Mouse (Mus musculus): ENCODE measurements around the gene Dhtkd1. TPM values are rescaled to one million over a fixed set of nuclear protein-coding genes. Genes with fewer than 3 reads are reported as not detected.
"Not testable (repeated sequence)": the region's sequence is repeated elsewhere in the genome, so short reads cannot be mapped to it uniquely, and the experiment has no call there.

Gene Dhtkd1
- polyA plus RNA-seq, 1 experiment from 2014 or later = 3.5 TPM

GRCm38 (mm10) chr2:5951621-5952211 is 9.1 kb upstream of the Dhtkd1 start:
- no peak for TF ChIP-seq CTCF (IDR thresholded peaks at IDR 0.05; ENCODE audit: low read depth)

GRCm38 (mm10) chr2:5950766-5951595 is 8.4 kb upstream of the Dhtkd1 start, which contains the start of gene Upf2:
Gene Upf2, plus strand, starts transcription at chr2:5951469.
- H3K9ac ChIP-seq = peak within 1 kb of the TSS; percentile 81
- H3K4me2 ChIP-seq = peak within 1 kb of the TSS; percentile 78
- ATAC-seq (ENCODE audit: insufficient read depth) (peak; percentile 95), DNase-seq (peak; percentile 96)
- TF ChIP-seq CTCF (IDR thresholded peaks at IDR 0.05; ENCODE audit: low read depth) = 0 out of 2 replicates have a peak, but pooled peaks have one; percentile 3
- H3K4me3 ChIP-seq (ENCODE audit: low read depth, low read length) = peak within 1 kb of the TSS; percentile 81
- H3K36me3 ChIP-seq (ENCODE audit: insufficient read depth) = no peaks in the 10 kb centered on the region
- peak within 1 kb of the TSS; percentile 81 for H3K27ac ChIP-seq (ENCODE audit: low read depth)
- 1% methylated on average over 51 of the region's 54 CpGs for WGBS
- no peaks in the 10 kb centered on the region for H3K9me3 ChIP-seq (ENCODE audit: low read depth, low read length)
- H3K4me1 ChIP-seq (ENCODE audit: insufficient read depth) = no peaks in the 10 kb centered on the region
- no peaks in the 10 kb centered on the region for H3K27me3 ChIP-seq (ENCODE audit: insufficient read depth, low read length)

More at GRCm38 (mm10) chr2:5951621-5952211, 9.1 kb upstream of the Dhtkd1 start:
- Histone ChIP-seq H3K27ac (ENCODE audit: low read depth) (peak overlapping the region; percentile 81), H3K27me3 (ENCODE audit: insufficient read depth, low read length) (no peaks in the 10 kb centered on the region), H3K4me3 (ENCODE audit: low read depth, low read length) (peak overlapping the region; percentile 81), H3K4me2 (peak overlapping the region; percentile 78), H3K9me3 (ENCODE audit: low read depth, low read length) (no peaks in the 10 kb centered on the region), H3K36me3 (ENCODE audit: insufficient read depth) (no peaks in the 10 kb centered on the region), H3K9ac (peak overlapping the region; percentile 81), H3K4me1 (ENCODE audit: insufficient read depth) (no peaks in the 10 kb centered on the region)
- ATAC-seq (ENCODE audit: insufficient read depth) (no peak; the same call in 1 of the 2 replicates), DNase-seq (peak; percentile 42)
- 1% methylated on average over 44 of the region's 46 CpGs for WGBS

GRCm38 (mm10) chr2:5950305-5950704 is 7.7 kb upstream of the Dhtkd1 start:
- no peaks in the 10 kb centered on the region for H3K27me3 ChIP-seq (ENCODE audit: insufficient read depth, low read length)
- peak overlapping the region; percentile 78 for H3K4me2 ChIP-seq
- H3K9me3 ChIP-seq (ENCODE audit: low read depth, low read length) = no peaks in the 10 kb centered on the region
- H3K27ac ChIP-seq (ENCODE audit: low read depth) = peak overlapping the region; percentile 81
- ATAC-seq (ENCODE audit: insufficient read depth) = no peak
- DNase-seq = peak; percentile 59
- H3K4me1 ChIP-seq (ENCODE audit: insufficient read depth) = no peaks in the 10 kb centered on the region
- no peaks in the 10 kb centered on the region for H3K36me3 ChIP-seq (ENCODE audit: insufficient read depth)
- TF ChIP-seq CTCF (IDR thresholded peaks at IDR 0.05; ENCODE audit: low read depth) = no peak
- H3K4me3 ChIP-seq (ENCODE audit: low read depth, low read length) = peak overlapping the region; percentile 81
- H3K9ac ChIP-seq = peak overlapping the region; percentile 81
- whole genome bisulfite sequencing = 4% methylated on average over 6 of the region's 6 CpGs

- not testable (repeated sequence) for H3K9me3 ChIP-seq (ENCODE audit: low read depth, low read length); ATAC-seq (ENCODE audit: insufficient read depth); H3K4me1 ChIP-seq (ENCODE audit: insufficient read depth); H3K9ac ChIP-seq; DNase-seq; H3K27ac ChIP-seq (ENCODE audit: low read depth); H3K36me3 ChIP-seq (ENCODE audit: insufficient read depth); H3K27me3 ChIP-seq (ENCODE audit: insufficient read depth, low read length)
- Histone ChIP-seq H3K4me3 (ENCODE audit: low read depth, low read length) (peak overlapping the region; percentile 81), H3K4me2 (peak overlapping the region; percentile 78)
- 93% methylated on average over 9 of the region's 9 CpGs for WGBS
Measured at GRCm38 (mm10) chr2:5949821-5950220, 7.2 kb upstream of the Dhtkd1 start.

- WGBS = 84% methylated on average over 2 of the region's 2 CpGs
- no peaks in the 10 kb centered on the region for H3K9me3 ChIP-seq (ENCODE audit: low read depth, low read length)
- no peak overlapping the region for H3K9ac ChIP-seq
- no peak overlapping the region for H3K4me2 ChIP-seq
- no peak overlapping the region for H3K4me3 ChIP-seq (ENCODE audit: low read depth, low read length)
- no peak for TF ChIP-seq CTCF (IDR thresholded peaks at IDR 0.05; ENCODE audit: low read depth)
- no peaks in the 10 kb centered on the region for H3K27me3 ChIP-seq (ENCODE audit: insufficient read depth, low read length)
- no peaks in the 10 kb centered on the region for H3K36me3 ChIP-seq (ENCODE audit: insufficient read depth)
- H3K4me1 ChIP-seq (ENCODE audit: insufficient read depth) = no peaks in the 10 kb centered on the region
- DNase-seq = no peak
- ATAC-seq (ENCODE audit: insufficient read depth) = no peak
- H3K27ac ChIP-seq (ENCODE audit: low read depth) = no peak overlapping the region
Measured at GRCm38 (mm10) chr2:5948964-5949363, 6.4 kb upstream of the Dhtkd1 start.

- Histone ChIP-seq H3K27me3 (ENCODE audit: insufficient read depth, low read length) (no peaks in the 10 kb centered on the region), H3K4me2 (no peak overlapping the region), H3K9me3 (ENCODE audit: low read depth, low read length) (no peaks in the 10 kb centered on the region), H3K9ac (no peak overlapping the region), H3K27ac (ENCODE audit: low read depth) (no peak overlapping the region), H3K4me3 (ENCODE audit: low read depth, low read length) (no peak overlapping the region), H3K4me1 (ENCODE audit: insufficient read depth) (no peaks in the 10 kb centered on the region), H3K36me3 (ENCODE audit: insufficient read depth) (no peaks in the 10 kb centered on the region)
- DNase-seq = no peak
- ATAC-seq (ENCODE audit: insufficient read depth) = no peak
- WGBS = 85% methylated on average over 3 of the region's 3 CpGs
- no peak for TF ChIP-seq CTCF (IDR thresholded peaks at IDR 0.05; ENCODE audit: low read depth)
Measured at GRCm38 (mm10) chr2:5946876-5947275, 4.3 kb upstream of the Dhtkd1 start.

GRCm38 (mm10) chr2:5945629-5946028 is 3.0 kb upstream of the Dhtkd1 start:
- Histone ChIP-seq H3K36me3 (ENCODE audit: insufficient read depth) (no peaks in the 10 kb centered on the region), H3K4me3 (ENCODE audit: low read depth, low read length) (no peak overlapping the region), H3K9ac (no peak overlapping the region), H3K27ac (ENCODE audit: low read depth) (no peak overlapping the region), H3K27me3 (ENCODE audit: insufficient read depth, low read length) (no peaks in the 10 kb centered on the region), H3K4me2 (no peak overlapping the region), H3K4me1 (ENCODE audit: insufficient read depth) (no peaks in the 10 kb centered on the region), H3K9me3 (ENCODE audit: low read depth, low read length) (no peaks in the 10 kb centered on the region)
- WGBS = 68% methylated on average over 1 of the region's 1 CpGs
- ATAC-seq (ENCODE audit: insufficient read depth) (no peak), DNase-seq (no peak)
- TF ChIP-seq CTCF (IDR thresholded peaks at IDR 0.05; ENCODE audit: low read depth) = no peak

Data from lung, embryonic 14.5 days (tissue).